Mouse (Mus musculus): ENCODE measurements around the gene Pnmt.

The Pnmt gene

GRCm38 (mm10) chr11:98383261-98384030 is 2.8 kb upstream of the Pnmt start, which contains the start of gene Tcap:
Gene Tcap (plus strand): TSS chr11:98383811.
- no peak for DNase-seq (ENCODE audit: low spot score in 2 of 2)

GRCm38 (mm10) chr11:98384216-98384615 is 2.0 kb upstream of the Pnmt start:
- DNase-seq (ENCODE audit: low spot score in 2 of 2), result no peak

GRCm38 (mm10) chr11:98384721-98385637 is 1.3 kb upstream of the Pnmt start:
- no peak for DNase-seq (ENCODE audit: low spot score in 2 of 2)

DNA sequence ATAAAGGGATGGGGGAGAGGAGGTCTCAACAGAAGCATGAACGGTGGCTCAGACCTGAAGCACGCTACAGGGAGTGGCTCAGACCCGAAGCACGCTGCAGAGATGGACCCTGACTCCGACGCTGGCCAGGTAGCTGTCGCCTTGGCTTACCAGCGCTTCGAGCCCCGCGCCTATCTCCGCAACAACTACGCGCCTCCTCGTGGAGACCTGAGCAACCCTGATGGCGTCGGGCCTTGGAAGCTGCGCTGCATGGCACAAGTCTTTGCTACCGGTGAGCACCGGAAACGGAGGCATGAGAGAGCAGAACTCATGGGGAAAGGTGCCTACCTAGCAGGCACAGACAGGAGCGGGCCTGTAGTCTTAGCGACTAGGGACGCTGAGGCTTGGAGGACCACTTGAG is 346 bp downstream of the Pnmt start:
- DNase-seq (ENCODE audit: low spot score in 2 of 2), result no peak

GRCm38 (mm10) chr11:98387056-98387577 is 867 bp downstream of the Pnmt start:
- no peak for DNase-seq (ENCODE audit: low spot score in 2 of 2)

DNA sequence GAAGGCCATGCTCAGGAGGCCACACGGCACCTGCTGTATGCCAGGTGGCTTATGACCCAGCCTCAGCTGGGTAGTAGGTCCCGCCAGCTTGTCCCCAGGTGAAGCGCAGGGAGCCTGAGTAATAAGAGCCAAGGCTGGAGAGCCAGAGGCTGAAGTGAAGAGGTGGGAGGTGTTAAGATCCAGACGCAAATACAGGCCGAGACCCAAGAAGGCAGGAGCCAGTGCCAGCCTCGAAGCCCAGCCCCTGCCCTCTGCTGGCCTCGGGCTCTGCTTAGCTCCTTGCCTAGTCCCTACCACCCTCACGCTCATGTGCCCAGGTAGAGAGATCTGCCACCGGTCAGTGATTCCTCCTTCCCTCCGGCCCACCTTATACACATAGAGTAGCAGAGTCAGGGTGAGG is 2.0 kb downstream of the Pnmt start:
- no peak for DNase-seq (ENCODE audit: low spot score in 2 of 2)

GRCm38 (mm10) chr11:98389221-98389780 is 3.1 kb downstream of the Pnmt start:
- peak in 1 of 2 experiments; percentile 74 for DNase-seq (ENCODE audit: low spot score in 2 of 2)

DNA sequence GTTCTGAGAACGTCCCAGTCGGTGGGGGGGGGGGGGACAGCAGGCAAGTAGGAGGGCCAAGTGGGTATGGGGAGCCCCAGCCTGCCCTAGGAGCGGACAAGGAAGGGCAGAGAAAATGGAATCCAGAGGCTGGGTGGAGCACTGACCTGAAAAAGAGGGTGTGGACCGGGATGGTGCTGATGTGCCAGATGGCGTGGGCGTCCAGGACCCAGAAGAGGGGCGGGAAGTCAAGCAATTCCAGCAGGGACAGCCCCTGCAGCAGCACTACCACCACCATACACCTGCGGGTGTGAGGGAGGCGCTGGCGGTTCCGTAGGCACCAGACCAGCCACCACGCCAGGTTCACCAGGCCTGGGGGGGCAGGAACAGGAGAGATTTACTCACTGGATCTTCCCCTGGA is 3.9 kb downstream of the Pnmt start:
- DNase-seq (ENCODE audit: low spot score in 2 of 2), result no peak

- DNase-seq (ENCODE audit: low spot score in 2 of 2), result no peak
Measured at GRCm38 (mm10) chr11:98392034-98392433, 5.8 kb downstream of the Pnmt start.

DNA sequence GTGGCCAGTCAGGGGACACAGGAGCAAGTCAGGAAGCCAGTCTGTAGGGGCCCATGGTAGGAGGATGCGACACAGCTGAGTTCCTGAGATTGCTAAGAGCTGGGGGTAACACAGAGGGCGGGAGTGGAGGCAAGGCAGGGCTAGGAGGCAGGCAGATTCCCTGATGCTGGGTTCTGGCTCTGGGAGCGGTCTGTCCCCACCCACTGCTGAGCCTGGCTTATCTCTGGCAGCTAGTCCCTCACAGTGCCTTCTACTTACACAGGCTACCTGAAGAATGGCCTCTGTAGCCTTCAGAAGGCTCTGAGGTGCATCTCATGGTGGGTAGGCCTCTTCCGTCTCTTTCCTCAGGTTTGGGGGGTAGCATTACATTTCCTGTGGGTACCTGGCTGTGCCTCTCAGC is 6.4 kb downstream of the Pnmt start:
- no peak for DNase-seq (ENCODE audit: low spot score in 2 of 2)

- no peak for DNase-seq (ENCODE audit: low spot score in 2 of 2)
Measured at GRCm38 (mm10) chr11:98393317-98393716, 7.1 kb downstream of the Pnmt start.

DNA sequence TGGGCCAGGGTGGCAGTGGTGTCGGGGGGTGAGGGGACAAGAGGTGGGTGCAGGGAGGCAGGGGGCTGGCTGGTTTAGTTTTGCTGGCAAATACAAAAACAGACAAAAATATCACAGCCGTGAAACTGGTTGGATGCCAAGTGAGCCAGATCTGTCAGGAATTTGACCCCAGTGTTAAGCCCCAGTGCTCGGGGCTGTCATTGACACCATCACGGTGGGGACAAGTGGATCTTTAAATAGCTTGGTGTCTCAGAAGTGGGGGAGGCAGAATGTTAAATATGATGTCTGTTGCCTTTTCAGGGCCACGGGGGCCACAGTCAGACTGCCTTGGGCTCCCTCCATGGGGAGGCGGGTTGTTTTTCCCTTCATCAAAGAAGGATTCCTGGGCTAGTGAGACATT is 8.1 kb downstream of the Pnmt start:
- no peak for DNase-seq (ENCODE audit: low spot score in 2 of 2)

- DNase-seq (ENCODE audit: low spot score in 2 of 2), result no peak
Measured at GRCm38 (mm10) chr11:98395041-98395440, 8.8 kb downstream of the Pnmt start.

- DNase-seq (ENCODE audit: low spot score in 2 of 2), result no peak
Measured at GRCm38 (mm10) chr11:98397946-98398345, 11.7 kb downstream of the Pnmt start.

DNA sequence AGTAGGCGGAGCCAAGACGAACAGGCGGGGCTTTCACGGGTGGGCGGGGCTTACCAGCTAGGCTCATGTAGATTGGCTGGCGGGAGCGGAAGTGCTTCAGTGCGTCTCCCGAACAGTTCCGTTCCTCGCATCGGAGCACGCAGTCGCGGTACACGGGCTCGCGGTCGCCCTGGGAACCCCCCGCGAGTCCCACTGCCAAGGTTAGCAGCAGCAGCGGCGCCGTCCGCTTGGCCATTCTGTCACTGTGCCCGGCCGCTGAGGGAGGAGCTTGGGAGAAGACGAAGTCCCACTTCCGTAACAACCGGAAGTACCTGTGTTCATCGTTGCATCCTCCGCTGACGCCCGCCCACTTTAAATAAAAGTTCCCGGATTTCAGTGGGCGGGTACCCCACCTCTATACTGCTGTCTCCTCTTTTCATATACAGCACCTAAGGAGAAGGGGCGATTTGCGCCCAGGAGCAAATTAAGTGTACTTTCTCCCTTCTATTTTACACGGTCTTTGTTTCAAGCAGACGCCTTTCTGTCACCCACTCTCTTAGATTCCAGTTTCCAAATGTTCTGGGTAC is 14.0 kb downstream of the Pnmt start, which contains the start of gene Pgap3:
Gene Pgap3, minus strand, starts transcription at position 330 of the 566 bp plus-strand sequence.
- peak; percentile 86 to 91 for DNase-seq (ENCODE audit: low spot score in 2 of 2)

- no peak for DNase-seq (ENCODE audit: low spot score in 2 of 2)
Measured at GRCm38 (mm10) chr11:98400816-98401215, 14.6 kb downstream of the Pnmt start.

GRCm38 (mm10) chr11:98406621-98407020 is 20.4 kb downstream of the Pnmt start:
- no peak for DNase-seq (ENCODE audit: low spot score in 2 of 2)

DNA sequence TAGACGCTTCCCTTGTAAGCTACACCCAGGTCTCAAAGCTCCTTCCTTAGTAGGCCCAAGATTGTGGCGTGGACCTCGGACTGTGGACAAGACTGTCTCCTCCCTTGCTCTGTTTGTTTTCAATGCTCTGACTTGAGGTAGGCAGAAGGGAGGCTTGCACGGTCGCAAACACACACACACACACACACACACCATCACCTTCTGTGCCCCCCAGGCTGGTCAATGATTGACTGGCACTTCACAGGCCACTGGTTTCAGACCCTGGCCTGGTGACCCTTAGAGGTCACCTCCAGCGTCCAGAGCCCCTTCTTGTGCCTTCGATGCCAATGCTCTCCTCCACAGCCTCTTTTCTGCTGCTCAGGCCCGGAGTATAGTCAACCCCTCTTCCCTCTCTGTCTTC is 22.6 kb downstream of the Pnmt start:
- no peak for DNase-seq (ENCODE audit: low spot score in 2 of 2)

- DNase-seq (ENCODE audit: low spot score in 2 of 2), result no peak
Measured at GRCm38 (mm10) chr11:98409341-98409822, 23.1 kb downstream of the Pnmt start.

DNA sequence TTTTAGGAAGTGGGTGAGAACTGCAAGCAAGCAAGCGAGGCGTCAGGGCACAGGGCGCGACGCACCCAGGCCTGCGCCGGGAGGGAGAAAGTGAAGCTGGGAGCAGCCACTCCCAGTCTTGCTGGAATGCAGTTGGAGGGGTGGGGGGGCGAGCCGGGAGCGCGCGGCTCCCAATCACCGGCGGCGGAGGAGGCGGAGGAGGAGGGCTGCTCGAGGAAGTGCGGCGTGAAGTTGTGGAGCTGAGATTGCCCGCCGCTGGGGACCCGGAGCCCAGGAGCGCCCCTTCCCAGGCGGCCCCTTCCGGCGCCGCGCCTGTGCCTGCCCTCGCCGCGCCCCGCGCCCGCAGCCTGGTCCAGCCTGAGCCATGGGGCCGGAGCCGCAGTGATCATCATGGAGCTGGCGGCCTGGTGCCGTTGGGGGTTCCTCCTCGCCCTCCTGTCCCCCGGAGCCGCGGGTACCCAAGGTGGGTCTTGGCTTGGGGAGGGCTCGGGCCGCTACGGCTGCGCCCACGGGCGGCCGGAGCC is 26.1 kb downstream of the Pnmt start, which contains the start of gene Erbb2:
Gene Erbb2, plus strand, starts transcription at position 198 of the 524 bp plus-strand sequence.
- DNase-seq (ENCODE audit: low spot score in 2 of 2), result no peak

DNA sequence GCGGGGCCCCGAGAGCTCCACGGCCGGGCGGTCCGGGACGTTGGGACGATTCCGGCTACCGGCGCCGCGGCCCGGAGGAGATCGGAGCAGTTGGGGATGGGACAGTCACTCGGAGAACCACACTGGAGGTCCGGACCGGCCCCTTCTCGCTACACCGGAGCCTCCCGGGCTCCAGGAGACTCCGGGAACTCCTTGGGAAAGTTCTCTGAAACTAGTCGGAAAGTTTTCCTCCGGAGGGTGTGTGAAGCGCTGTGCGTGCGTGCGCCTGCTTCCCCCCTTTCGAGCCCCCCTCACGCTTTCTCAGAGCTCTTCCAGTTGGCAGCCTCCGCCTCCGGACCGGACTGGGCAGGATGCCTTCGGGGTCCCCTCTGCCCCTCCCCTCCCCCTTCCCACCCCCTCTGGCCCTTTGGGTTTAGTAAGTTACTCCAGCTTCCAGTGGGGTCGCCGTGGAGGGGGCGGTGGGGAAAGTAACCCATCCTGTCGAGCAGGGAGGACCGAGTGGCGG is 26.6 kb downstream of the Pnmt start:
- DNase-seq (ENCODE audit: low spot score in 2 of 2), result no peak

Data from left cerebral cortex, adult 9 months (tissue).